Mouse (Mus musculus) spleen, adult 2 months (tissue): Measurements from ENCODE around the gene Abca12.

Experiments
- CTCF ChIP-seq: fragments of 200-500 bp; IDR thresholded peaks from 2 replicates; pipeline ENCODE4 v1.5.1; 2011; ENCODE audit warnings: mild to moderate bottlenecking, inconsistent platforms; ENCODE audit not compliant: insufficient read depth, insufficient read length, insufficient replicate concordance; ENCODE audit errors: extremely low read depth
- POLR2A ChIP-seq: fragments of 200-500 bp; IDR thresholded peaks from 2 replicates; pipeline ENCODE4 v1.6.1; 2011; ENCODE audit warnings: low read depth, low read length, inconsistent platforms

DNA sequence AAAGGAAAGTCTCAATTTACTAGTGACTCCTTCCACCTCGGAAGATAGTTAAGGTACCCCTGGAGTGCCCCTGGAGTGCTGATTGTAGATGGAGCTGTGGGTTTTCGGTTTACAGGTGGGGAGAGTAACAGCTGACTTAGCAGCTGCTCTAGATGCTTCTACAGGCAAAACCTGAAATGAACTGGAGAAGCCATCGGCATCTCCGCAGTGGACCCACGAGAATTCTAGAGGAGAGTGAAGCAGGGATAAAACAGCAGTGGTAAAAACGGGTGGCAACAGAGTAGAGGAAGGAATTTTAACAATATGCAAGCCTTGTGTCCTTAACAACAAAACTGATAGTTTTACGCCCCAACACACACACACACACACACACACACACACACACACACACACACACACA, 142.2 kb downstream of the Abca12 start:
- no peak for TF ChIP-seq CTCF
- no peak for TF ChIP-seq POLR2A
